Mouse (Mus musculus) testis, postnatal 10 days (tissue): ENCODE measurements at regions not wholly inside any gene's neighbourhood (a gene's known extent, or its start where the extent isn't known, plus 50 kb on each side); places are given as distances from the start of the nearest gene placed in this dataset.
"Not testable (repeated sequence)": the region's sequence is repeated elsewhere in the genome, so short reads cannot be mapped to it uniquely, and the experiment has no call there.

Experiments used
- DNase-seq: peaks from one replicate; pipeline ENCODE4 v3.0.0; 2021; ENCODE audit warnings: low spot score

DNA sequence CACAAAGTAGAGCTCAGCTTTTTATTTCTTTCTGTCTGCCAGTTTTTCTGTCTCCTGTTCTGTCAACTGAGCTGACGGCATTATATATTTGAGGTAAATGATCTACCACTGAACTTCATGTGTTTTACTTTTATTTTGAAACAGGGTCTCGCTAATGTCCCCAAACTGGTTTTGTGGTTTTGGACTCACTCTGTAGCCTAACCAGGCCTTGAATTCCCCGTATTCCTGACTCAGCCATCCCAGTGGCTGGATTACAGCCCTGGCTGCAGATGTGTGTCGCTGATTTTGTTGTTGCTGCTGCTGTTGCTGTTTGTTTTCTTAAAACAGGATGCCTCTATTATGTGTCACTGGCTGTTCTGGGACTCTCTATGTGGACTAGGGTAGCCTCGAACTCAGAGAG lies 317.3 kb upstream of the Irx1 start:
- DNase-seq: no peak

DNA sequence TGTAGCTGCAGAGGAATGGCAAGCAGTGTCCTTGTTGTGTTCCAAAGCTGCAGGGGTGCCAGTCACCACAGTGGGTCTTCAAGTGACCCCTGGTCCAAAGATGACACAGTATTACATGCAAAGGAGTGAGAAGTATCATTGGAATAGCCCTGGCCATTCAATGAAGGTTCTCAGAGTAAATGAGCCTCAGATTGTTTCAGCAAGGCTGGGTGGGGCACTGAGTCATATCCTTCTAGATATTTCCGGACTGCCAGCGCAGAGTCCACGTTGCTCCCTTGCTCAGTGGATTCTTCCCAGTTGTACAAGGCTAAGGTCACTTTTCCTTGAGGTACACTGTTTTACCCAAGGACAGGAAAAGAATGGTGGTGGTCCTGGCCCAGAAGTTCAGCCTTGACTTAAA lies 319.2 kb upstream of the Irx1 start:
- DNase-seq: no peak

GRCm38 (mm10) chr13:72283701-72284100 lies 320.2 kb upstream of the Irx1 start:
- no peak for DNase-seq

DNA sequence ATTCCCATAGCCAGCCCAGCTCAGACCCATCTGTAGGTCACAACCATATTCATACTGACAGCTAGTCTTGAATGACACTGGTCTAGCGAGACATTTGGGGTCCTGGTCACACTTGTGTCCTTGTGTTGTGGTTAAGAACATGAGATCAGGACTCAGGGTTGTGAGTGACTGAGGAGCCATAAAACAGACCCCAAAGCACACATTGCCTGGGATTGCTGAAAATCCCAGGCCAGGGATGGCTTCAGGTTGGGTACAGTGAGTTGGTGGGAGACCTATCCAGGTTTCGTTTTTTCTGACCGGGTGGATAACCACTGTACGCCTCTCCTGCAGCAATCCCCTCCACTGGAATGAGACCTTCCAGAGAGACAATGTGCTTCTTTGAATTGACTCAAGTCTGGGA lies 322.8 kb upstream of the Irx1 start:
- DNase-seq: no peak

DNA sequence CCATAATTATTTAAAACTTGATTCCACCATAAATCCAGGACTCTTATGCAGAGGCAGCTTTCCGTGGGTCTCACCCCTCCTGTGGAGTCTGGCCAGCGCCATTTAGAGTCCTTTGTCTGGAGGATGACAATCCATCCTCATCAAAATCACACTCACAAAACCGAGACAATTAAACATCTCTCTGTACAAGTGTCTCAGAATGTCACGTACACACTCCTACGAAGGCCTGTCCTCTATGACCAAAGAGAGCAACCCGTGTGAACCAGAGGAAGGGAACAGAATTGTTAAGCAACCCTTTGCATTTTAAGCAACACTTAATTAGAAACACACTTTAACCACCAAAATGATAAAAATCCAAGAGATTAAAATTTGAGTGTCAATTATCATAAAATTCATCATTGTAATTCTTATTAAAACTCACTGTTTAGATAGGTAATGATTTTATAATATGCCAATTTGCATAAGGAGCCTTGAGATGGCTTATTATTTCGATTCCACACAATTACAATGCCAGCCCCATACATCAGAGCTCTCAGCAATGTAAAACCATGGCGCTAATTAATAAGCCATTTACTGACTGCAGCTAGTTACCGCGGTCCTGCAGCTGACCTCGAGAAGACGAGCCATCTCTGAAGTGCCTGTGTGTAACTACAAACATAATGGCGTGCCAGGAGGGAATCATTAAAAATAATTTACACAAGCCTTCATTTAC lies 325.0 kb upstream of the Irx1 start:
- no peak for DNase-seq

DNA sequence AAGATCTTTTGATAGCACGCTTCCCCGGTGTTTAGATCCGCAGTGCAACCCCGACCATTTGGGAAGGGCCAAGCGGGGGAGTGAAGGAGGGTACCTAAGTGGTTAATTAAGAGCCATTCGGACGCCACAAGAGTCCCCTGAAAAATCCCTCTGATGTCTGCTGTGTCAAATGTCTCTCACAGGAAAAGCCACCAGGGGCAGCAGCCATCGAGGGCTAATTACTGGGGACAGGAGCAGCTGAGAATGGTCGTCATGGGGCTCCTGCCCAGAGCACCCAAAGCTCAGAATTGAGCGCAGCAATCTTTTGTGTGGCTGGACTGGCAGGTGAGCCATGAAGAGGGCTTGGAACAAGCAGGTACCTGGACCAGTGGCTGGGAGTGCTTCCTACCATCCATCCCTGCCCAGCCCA lies 325.6 kb upstream of the Irx1 start:
- DNase-seq: no peak

- no peak for DNase-seq
Observed at GRCm38 (mm10) chr13:72292361-72292760, 328.8 kb upstream of the Irx1 start.

DNA sequence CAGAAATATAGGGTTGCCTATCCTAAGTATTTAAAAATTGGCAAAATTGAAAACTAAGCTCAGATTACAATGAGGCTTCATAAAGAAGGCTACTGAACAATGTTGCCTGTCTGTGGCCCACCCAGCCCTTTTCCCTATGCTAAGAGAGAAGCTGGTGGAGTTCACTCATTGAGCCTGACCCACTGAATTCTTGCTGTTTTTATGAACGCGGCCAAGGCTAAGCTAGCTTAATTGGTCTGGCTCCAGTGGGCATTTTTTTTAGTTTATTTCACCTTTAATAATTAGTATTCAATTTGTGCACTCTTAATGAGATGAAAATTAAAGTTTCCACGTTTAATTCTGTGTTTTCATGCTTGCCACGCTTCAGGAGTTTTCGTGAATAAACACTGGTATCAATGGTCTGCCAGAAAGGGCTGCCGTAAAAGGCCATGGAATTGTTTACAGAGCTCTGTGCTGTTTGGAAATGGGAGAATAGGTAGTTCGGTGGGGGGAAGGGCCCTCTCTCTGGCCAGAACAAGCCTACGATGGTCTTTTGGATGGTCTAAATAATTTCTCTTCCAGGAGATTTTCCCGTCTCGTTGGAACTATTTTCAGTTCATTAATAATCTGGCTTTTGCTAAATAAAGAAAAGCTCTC lies 329.7 kb upstream of the Irx1 start:
- DNase-seq: no peak

DNA sequence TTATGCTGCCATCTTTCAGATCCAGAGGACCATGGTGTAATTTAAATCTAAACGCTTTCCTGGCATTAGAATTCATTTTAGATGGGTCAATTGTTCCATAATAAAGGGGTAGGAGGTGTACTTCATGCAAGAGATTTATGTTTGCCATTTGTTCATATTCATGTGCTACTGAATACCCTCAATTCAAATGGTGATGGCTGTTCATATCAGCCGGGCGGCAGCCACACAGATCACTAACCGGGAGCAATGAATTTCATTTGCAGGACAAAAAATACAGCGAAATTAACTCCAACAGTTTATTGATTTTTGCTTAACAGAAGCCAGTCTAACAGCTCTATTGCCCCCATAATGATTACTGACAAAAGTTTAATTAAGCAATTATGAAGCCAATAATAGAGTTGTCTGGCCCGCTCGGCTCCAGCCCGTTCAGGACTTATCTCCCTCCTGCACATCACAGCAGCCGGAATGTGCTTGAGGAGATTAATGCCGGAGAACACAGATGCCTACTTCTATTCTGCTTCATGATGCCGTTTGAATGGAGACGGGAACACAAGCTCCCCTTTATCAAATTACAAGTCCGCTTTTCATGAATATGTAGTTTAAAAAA lies 330.3 kb upstream of the Irx2 start:
- no peak for DNase-seq

DNA sequence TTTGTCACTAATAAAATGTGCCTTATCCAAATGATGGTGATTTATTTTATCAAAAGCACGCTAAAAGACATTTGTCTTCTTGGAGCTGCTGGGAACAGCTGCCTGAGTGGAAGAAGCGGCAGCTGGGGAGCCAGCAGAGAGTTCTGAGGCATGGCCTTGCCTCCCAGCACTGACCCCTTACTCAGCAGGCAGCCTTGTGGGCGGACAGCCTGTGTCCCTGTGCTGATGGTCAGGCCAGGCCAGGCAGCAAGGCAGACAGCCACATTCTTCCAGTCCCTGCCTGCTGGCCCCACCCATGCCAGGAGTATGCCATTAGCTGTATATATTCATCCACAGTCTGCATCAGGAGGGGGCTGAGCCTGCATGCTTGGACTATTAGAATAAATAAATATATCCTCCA lies 329.0 kb upstream of the Irx2 start:
- no peak for DNase-seq

DNA sequence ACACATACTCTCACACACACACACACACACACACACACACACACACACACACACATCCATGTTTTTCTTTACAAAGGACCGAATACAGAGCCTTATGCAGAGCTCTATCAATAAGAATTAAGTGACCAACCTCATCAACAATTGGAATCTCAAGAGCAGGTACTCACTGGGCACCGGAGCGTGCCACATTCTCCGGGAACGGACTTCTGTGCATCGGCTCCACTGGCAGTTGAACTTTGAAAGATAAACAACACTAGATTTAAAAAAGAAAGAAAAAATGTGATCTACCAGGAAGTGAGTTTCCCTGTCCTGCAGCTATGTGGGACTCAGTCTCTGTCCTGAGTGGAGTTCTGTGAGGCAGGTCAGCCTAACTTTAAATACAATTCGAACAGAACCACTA lies 327.5 kb upstream of the Irx2 start:
- DNase-seq: no peak

DNA sequence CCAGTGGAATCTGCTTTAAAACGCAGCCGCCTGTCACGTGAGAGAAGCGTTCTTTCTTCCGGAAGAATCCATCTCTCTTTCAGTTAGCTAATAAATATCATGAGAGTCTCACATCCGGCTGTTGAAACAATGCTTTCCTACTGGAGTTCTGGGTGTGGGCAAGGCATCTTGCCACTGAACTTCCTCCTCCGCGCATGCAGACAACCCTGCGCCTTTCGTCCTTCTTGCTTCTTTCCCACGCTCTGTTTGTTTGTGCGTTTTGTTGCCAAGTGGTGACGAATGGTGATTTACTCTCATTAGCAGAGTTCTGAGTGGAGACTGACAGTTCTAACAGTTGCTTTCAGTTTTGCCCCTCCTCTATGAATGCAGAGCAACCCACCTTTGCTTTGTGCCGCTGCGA lies 326.8 kb upstream of the Irx2 start:
- no peak for DNase-seq

DNA sequence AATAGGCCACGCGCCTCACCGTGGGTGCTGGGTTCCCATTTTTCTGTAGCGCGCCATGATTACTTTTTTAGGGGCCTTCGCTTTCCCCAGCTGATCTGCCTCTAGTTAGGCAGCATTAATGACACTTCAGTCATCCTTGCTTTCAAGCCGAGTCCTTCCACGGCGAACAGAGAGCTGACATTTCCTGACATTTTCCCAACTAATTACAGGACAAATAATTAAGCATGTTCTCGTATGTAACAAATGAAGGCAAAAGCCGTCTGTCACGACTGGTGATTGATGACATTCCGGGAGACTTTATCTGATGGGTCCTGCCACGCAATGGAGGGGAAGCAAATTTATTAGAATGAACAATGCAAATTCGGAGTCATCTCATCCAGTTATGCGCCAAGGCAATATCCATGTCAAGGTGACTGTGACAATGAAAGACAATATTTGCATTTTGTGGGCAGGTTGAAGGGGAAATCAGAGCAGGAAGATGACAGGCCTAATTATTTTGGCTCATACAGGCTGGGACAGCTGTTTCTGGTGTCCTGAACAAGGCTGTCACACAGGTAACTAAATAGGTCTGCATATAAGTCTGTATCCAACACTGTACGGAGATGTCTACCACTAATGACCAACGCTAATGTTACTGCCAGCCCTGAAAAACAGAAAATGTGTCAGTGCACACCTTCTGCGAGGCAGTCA lies 326.0 kb upstream of the Irx2 start:
- no peak for DNase-seq

- no peak for DNase-seq
Observed at GRCm38 (mm10) chr13:72303126-72303760, 325.4 kb upstream of the Irx2 start.

DNA sequence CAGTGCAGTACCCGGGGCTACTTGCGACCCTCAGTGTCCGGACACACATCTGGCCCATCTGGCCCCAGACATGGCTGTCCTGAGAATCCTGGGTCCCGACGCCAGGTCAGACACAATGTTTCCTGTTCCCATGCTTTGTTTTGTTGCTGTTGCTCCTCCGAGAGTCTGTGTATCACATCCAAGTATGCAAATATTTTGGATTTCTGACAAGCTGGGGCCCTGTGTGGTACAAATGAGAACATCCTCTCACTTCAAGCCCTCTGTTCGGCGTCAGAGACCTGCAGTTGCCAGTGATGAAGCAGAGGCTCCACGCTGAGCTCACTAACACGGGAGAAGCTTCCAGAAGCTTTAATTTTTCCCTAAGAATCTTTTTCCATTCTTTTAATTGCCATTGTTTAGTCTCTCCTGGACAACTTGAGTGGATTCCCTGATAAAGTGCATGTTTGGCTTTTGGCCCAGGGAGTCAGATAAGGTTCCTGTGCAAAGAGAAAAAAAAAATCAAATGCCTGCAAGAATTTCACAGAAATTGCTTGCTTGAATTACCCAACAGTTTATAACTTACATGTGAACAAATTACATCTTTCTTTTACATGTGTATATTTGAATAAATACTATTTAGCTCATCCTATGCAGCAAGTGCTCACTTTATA lies 304.5 kb upstream of the Irx2 start:
- no peak for DNase-seq

DNA sequence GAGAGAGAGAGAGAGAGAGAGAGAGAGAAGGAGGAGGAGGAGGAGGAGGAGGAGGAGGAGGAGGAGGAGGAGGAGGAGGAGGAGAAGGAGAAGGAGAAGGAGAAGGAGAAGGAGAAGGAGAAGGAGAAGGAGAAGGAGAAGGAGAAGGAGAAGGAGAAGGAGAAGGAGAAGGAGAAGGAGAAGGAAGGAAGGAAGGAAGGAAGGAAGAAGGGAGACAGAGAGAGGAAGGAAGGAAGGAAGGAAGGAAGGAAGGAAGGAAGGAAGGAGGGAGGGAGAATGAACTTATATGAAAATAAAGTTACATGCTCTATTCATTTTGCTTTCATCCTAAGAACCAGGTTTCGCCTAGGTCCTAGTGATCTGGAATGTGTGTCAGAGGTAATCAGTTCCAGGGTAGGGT lies 302.4 kb upstream of the Irx2 start:
- not testable (repeated sequence) for DNase-seq

DNA sequence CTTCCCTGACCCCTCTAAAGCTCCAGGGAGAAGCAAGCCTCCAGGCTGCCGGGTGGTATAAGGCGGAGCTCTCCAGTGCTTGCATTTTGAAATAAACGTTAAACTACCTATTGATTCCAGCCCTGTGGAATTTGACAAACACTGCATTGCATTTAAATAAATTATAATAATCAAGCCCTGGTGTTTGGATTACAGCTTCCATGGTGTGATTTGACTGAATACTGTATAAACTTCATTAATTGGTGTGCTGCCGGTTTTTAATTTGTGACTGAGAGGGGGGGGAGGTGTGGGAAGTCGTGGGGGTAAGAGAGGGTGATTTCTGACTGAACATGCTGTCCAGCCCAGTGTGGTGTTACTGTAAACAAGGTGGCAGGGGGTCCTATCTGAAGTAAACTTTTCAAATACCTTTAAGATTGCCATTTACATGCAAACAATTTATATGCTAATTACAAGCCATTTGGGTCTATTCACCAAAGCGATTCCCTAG lies 282.9 kb upstream of the Irx2 start:
- no peak for DNase-seq

GRCm38 (mm10) chr13:72346207-72346943 lies 282.2 kb upstream of the Irx2 start:
- DNase-seq: no peak

DNA sequence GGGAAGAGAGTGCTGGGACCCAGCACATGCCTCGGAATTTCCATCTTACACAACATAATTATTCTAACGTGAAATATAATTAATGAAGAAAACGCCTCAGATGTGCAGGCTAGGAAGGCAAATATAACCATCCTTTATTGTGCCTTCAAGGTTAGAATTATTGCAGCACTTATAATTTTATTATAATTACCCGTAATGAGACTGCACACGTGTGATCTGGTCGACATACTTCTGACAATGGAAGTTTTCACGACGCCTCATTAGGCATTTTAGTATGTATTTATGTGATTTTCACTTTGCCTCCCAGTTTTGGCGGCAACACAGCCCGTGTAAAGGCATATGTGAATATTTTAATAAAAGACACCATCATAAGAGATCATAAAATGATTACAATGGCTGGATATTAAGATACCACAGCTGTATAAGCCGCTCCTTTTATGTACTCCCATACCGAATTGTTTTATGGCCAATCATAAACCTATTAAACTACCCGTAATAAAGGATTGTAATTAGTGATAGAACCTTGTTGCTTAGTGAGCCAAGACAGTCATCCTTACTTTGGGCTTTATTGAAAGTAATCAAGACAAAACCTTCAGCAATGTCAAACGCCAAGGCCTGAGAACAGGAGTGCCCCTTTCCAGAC lies 281.6 kb upstream of the Irx2 start:
- DNase-seq: no peak

DNA sequence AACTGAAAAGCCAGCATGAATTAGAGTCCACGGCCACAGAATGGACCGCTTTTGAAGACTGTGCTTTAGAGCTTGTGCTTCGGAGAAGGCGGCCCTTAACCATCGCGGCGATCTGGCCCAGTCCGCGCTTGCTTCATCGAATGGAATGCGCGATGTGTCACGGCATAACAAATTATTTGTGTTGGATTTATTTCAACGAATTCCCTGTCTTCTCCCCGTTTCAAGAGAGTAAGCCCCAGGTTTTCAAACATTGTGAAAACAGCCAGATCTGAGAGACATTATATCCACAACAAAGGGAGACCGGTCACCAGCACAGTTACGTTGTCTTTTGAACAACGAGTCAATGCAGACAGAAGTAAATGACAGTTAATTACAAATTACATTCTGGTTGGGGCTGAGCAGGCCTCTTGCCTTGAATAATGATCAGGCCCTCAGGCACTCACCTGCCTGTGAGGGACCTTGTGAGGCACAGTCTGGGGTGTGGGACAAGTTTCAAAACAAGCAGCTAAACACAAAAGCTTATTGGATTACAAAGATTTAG lies 275.9 kb upstream of the Irx2 start:
- DNase-seq: no peak
